Mouse (Mus musculus): ENCODE results near the gene Atrnl1.
A peak's percentile ranks its signal among the peaks of the same experiment; 100 is the strongest.
"Not testable (repeated sequence)": the region's sequence is repeated elsewhere in the genome, so short reads cannot be mapped to it uniquely, and the experiment has no call there.

Atrnl1 gene

DNA sequence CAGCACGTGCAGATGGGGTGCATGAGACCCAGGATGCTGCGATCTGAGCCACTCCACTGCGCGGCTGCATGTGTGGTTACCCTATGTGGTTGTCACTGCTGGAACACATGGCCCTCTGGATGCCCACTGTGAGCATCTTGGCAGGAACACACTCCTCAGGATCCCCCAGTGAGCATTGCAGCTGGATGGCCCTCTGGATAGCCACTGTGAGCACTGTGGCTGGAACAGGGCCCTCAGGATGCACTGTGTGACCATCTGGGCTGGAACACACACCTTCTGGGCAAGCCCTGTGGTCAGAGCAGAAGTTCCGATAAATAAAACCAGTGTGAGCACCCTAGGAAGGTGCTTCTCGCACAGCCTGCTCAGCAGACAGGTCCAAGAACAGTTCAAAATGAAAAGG is 364.4 kb downstream of the Atrnl1 start:
- no peak for DNase-seq

DNA sequence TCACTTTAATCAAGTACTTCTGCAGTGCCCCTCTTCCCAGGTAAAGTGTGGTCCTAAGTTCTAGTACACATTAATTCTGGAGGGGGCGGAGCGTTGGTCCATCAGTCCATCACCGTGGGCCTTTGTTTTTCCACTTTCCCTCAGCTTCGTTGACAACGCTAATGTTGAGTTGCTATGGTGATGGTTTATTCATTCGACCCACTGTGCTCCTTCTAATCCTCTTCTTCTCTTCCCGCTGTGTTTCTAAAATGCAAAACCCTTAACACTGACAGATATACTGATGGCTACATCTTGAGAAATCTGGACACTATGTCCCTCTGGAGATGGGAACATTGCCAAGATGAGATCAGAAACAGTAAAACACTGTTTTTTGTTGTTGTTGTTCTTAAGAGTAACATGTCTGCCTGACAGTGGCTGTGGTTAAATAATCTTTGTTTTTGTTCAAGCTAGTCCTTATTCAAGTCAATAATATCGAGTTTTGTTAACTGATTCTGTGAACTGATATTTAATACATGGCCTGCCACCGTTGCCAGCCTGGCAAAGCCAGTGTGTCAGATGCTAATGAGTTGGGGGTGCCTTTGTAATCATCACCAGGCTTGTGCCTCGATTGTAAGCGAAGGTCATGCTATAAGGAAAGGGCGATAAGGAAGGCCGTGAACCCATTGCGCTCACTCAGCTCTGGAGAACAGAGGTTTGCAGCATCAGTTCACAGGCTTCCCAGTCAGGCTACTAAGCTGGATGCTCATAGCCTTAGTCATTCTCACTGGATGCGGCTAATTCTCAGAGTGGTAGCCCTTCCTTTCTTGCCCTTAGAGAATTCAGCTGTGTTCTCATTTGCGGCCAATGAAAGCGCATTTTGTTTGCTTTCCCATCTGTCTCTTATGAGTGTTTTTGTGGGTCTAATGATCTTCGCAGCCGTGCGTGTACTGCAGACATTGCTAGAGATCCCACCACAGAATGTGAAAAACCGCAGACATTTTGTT is 375.4 kb downstream of the Atrnl1 start:
- DNase-seq: no peak

DNA sequence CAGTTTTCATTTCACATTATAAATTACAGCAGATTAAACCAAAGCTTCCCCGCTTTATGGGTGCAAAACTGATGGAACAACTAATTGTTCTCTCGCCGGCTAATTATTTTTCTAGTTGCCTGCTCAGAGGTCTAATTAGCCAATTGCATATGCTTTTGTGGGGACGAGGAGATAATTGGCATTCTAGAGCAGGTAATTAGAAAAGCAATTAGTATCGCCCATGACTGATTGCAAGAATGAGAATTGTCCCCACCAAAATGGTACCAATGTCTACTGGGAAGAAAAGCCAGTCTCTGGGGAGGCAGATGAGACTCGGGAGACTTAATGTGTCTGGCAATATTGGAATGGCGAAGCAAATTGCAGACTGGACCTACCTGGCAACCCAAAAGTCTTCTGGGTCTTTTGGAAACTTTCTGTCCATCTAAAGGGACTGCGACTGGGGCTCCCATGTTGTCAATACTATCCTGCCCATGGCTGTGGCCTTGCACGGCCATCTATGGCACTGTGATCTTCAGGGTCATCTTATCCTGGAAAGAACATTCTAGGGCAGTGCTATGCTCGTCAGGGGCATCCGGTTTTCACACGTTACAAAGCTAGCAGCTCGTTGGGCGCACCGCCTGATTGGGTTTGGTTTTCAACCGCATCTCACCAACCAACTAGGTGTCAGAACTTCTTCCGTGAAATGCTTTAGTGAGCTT is 377.0 kb downstream of the Atrnl1 start:
- no peak for DNase-seq

DNA sequence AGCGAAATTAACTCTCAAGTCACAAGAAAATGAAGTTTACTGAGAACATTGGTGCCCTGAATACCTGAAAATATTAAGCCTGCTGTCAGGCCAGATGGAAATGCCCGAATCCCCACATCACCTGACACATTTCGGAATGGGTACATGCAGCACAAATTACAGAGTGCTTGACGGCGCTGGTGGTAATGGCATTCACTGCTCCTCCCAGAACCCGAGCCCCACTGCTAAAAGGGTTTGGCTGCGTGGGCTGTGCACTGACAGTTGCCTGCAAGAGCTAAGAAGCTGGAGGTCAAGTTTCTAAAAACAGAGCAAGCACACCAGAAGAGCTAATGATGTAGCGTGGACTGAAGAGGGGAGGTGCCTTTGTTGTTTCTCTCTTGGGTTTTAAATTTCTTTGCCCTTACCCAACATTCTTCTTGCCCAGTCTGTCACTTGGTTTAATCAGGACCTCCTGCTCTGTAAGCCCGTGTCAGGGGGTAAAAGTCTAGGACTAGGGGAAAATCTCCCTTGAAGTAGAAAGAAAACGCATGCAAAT is 377.8 kb downstream of the Atrnl1 start:
- peak; percentile 10 to 32 for DNase-seq

DNA sequence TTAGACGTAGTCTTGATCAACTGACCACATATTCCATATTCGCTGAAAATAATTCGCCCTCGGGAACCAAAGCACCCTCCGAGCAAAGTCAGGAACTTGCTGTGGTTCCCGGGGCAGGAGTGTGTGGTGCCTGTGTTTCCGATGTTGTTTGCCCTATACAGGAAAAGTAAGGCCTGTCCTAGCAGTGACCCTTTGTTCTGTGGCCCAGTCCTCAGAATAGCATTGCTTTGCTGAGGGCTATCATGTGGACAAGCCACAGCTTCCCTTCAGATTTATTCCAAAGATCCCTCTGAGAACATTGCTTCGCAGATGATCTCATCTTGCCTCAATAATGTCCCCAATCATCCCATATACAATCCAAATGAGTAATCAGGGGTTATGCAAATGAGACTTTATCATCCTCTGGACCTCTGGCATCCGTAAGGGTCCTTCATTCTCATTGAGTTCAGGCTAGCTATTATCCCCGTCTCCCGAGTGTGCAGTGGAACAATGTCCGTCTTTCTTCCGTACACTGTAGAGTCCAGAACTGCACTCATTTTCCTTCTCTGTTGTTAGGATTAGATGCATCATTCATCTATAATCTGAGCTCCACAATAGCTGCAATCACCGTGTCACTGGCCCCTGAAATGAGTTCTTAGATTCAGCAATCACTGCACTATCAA is 380.4 kb downstream of the Atrnl1 start:
- no peak for DNase-seq

DNA sequence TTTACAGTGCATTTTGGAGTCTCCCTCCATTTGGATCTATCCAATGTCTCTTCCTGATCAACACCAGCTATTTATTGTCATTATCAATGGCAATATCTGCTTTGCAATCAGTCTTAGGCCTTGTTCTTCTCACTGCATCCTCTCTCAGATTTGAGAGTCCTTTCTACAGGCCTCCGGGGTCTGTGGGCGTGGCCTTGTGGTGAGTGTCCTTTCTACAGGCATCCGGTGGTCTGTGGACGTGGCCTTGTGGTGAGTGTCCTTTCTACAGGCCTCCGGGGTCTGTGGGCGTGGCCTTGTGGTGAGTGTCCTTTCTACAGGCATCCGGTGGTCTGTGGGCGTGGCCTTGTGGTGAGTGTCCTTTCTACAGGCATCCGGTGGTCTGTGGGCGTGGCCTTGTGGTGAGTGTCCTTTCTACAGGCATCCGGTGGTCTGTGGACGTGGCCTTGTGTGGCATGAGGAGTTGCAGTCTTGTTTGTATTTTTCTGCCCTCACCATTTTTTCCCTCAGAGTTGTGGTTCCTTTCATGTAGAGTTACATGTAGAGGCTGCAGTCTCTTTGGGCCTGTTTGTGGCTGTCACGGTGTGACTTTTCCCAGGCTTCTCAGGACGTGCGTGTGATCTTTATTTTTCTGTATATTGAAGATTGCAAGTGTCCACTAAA is 383.5 kb downstream of the Atrnl1 start:
- DNase-seq: not testable (repeated sequence)

DNA sequence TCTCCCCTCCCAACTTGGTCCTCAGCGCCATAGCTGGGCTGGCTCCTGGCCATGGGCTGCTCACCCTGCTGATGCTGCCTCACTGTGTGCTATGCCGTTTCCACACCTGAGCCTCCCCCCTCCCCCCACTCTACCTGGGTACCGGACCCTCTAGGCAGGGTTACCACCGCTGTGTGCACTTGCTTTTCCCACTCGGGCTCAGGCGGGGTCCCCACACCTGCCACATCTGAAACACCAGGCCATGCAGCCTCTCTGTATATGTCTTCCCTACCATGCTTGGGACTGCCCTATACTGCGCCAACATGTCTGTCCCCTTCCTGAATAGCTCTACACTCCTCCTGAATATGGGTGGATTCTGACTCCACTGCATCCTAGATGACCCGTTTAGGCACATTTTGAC is 384.2 kb downstream of the Atrnl1 start:
- DNase-seq: no peak

DNA sequence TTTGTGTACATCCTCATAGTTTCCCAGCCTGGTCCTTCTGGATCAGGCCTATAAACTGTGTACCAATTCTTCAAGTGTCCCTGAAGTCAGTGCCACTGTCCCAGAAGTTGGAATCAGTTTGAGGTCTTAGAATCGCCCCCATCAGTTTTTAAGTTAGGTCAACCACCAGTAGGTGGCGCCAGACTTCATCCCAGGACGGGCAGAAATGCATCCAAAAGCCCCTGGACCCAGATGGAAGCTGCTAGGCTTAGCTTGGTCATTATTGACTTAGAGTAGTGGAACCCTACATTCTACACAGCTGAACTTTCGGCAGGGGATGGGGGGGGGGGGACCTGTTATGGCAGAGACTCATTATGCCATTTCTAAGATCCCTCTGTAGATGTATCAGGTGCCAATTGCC is 387.1 kb downstream of the Atrnl1 start:
- DNase-seq: peak; percentile 68 to 73

DNA sequence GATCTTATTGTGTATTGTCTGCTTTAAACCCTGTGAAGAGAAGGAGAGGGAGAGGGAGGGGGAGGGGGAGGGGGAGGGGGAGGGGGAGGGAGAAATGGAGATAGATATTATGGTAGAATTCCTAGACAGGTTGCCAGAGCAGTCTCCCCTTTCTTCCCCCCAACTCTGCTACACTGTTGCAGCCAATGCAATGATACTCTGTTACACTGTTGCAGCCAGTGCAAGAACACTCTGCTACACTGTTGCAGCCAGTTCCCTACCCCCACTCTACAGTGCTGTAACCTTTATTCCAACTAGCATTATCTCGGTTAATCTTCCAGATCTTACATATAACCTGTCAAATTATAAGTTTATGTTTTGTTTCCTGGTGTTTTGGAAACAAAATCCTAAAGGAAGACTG is 400.8 kb downstream of the Atrnl1 start:
- DNase-seq: no peak

DNA sequence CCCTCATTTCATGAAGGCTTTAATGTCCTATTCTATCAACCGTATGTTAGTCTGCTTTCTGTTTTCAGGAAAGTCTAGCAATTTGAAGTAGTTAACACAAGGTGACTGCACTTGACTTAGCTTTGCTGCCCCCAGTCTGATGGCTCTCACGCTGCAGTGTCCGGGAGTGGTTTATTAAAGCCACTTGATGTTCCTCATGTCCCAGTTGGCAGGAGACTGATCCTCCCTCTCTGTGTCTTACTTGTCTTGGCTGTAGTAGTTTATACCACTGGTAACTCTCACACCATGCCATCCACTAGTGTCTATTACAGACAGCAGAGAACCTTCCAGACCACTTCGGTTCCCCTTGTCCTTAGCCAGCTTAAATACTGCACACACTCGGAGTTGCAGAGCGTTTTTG is 404.9 kb downstream of the Atrnl1 start:
- no peak for DNase-seq

DNA sequence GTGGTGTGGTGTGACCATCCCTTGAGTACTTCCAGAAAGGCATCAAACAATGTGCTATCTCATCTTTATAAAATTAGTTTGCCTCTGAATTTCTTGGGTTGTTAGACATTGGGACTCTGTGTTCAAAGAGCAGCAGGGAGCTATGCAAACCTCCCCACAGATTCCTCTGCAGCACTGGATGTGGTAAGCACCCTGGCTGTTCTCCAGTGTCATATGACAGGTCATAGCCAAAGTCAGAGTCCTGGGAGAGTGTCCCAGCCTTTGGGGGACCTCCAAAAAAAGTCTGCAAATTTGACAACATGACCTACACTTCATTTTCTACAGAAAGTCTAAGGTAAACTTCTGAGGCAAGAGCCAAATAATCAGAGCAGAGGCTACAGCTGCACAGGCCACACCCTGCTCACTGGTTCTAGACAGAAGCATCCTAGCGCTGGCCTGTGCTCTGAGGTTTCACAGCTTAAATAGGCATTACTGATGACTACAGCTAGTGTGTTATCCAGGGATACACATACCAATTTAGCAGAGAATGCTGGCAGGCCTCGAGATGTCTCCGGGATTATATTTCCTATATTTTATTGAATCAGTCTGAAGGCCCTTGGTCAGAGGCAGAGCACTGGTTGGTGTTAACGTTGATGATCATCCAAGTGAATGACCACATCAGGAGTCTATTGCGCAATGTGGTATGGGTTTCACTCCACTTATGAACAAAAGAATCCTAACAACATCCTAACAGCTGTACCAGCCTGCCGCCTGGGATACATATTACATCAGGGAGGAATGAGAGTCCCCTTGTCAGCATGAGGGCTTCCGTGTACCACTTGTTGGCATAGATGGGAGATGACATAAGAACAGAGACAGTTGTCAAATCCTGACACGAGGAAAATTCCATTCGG is 406.0 kb downstream of the Atrnl1 start:
- no peak for DNase-seq

DNA sequence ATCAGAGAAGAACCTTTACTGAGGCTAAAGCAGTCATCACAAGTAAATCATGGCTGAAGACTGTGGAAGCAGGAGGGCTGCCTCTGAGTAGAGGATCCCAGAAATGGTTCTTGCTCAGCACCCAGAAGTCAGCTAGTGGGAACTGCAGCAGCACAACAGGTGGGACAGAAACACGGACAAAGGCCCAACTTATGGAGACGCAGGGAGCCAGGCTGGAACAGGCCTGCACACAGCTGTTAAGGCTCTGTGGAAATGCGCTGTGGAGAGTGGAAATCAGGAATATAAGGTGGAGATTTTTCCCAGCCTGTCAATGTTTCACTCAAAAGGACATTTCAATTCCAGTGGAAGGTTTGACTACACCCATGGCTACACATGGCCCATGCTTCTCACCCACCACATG is 406.6 kb downstream of the Atrnl1 start:
- DNase-seq: no peak

DNA sequence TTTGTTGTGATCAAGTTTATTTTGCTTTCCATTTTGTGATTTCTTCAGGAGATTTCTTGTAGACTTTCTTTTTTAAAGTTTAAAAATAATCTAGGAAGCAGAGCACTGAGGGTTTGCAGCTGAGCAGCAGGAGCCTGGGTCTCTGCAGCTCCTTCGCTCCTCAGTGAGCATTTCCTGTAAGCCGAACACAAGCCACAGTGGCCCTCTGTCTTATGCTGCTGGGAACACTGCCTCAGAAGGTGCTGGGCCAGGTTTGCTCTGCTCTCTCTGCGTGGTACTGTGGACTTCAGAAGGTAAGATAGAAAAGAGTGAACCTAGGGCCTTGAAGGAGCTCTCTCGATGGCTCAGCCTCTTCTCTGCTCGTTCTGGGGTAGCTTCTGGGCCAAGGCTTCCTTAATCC is 407.9 kb downstream of the Atrnl1 start:
- DNase-seq: no peak

DNA sequence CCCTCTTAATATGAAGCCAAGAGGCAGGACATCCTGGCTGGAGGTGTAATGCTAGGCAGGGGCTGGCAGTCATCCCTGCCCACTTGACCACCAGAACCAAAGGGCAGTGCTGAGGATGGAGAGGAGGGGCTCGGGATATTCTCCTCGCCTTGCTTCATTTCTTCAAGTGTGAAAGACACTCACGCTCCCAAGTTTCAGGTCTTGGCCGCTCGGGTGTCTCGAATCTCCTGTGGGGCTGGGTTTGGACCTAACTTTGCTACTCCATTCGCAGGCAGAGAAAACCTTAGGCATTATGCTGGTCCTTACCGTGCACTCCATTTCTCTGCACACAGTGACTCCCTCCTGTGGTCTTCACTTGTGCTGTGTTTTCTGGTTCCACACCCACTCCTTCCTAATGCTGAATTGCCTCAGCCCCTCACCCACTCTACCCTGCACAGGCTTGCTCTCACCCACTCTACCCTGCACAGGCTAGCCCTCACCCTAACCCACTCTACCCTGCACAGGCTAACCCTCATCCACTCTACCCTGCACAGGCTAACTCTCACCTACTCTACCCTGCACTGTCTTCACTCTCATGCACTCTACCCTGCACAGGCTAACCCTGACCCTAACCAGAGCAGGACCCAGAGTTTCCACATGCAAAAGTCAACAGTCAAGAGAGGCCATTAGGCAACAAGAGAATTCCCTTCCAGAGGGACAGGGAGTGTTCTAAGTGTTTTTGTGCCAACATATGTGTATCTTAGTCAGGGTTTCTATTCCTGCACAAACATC is 410.9 kb downstream of the Atrnl1 start:
- no peak for DNase-seq

DNA sequence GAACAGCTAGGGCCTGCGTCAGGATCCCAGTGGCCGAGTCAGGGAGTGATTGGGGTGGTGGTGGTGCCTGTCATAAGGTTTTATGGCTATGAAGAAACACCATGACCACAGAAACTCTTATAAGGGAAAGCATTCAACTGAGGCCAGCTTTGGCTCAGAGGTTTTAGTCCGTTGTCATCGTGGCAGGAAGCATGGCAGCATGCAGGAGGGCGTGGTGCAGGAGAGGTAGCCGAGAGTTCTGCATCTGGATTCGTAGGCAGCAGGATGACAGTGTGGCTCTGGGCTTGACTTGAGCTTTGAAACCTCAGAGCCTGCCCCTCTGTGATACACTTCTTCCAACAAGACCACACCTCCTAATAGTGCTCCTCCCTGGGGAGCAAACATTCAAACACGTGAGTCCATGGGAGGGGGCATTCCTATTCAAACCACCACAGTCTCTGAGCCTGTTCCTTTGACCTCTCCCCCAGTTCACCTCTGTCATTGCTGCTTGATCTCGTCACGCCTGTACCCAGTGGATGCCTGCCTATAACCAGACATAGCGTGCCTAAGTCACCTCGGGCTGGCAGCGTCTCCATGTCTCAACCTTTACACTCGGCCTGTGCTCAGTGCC is 412.5 kb downstream of the Atrnl1 start:
- no peak for DNase-seq

DNA sequence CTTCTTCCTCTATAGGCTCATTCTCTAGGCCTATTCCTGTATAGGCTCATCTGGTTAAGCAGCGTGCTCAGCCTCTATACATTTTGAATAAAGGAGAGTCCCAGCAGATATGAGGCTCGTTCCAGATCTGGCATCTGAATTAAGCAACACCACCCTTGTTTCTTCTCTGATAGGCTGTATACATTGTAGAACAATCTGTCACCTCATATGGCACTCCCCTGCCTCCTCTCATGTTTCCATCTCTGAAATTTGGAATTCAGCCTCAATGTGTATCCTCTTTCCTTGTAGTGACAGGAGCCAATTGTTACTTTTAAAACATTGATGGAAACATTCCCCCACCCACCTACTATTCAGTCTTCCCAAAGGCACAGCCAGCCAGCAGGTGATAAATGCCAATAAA is 414.2 kb downstream of the Atrnl1 start:
- DNase-seq: no peak

DNA sequence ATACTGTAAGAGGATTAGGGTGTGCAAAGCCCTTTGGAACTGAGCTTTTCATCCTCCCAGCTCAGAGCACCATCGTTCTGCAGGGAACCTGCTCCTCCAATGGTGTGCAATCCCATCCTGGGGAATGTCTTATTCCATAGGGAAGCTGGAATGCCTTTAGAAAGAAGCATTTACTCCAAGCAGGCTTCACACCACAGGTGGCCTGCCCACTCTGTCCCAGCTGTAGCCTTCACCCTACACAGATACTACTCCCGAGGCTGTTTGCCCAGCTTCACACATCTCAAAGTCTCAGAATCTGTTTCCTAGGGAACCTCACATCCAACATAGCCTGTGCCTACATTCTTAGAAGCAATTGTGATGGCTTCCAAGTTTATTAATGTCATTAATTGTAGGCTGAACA is 418.8 kb downstream of the Atrnl1 start:
- DNase-seq: no peak

DNA sequence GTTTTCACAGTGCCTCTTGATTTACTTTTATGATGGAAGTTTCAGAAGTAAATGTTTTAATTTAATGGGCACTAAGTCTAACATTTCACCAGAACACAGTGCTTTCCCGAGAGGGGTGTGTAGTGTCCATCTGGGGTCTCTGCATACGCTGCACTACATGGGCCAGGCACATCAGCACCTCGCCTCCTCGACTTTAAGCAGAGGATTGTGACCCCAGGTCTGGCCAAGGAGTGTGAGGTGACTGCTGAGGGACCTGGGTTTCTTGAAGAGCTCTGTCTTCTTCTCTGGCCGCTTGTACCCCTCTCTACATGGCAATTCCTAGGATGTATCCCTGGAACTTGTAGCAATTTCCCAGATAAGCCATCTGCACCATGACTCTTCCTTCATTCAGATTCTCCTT is 422.4 kb downstream of the Atrnl1 start:
- no peak for DNase-seq

DNA sequence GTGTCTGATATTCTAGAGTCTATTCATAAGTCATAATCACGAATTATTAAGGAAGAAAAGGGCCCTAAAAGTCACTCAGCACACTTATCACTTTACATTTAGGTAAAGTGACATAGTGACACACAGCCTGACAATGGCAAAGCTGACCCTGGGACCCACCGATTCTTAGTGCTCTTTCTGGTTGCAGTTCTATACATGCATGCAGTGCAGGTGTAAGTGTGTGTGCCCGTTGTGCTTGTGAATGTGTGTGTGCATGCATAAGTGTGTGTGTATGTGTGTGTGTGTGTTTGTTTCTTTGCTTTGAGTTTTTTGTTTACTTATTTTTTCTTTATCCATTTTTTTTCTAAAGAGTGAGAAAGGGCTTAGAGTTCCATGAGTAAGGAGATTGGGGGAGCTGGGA is 425.3 kb downstream of the Atrnl1 start:
- DNase-seq: no peak

DNA sequence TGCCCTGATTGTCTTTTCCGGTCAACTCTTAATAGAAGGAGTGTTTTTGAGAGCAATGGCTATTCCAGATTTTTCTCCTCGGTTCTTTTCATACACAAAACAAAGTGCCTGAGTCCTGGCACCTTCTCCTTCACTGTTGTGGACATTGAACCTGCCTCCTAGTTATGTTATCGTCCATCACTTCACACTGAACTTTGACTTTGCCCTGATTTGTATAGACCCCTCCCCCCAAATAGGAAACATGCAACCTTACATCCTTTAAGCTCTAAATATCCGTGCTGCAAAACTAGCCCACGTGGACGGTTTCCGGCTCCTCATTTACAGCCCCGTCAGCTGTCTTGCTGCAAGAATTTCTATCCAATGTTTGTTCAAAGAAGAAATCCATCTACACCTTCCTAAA is 432.3 kb downstream of the Atrnl1 start:
- no peak for DNase-seq

Data from kidney, postnatal 4 days (tissue).